Mouse (Mus musculus) c-Kit-positive CD71-positive TER-119-negative erythroid progenitor cells, embryonic 14.5 days (primary cell): ENCODE results near the gene 1700069L16Rik.

ENCODE experiments used
- DNase-seq: peaks from one replicate; pipeline ENCODE4 v3.0.0-alpha.2; 2013; ENCODE audit warnings: low read depth

Gene 1700069L16Rik

DNA sequence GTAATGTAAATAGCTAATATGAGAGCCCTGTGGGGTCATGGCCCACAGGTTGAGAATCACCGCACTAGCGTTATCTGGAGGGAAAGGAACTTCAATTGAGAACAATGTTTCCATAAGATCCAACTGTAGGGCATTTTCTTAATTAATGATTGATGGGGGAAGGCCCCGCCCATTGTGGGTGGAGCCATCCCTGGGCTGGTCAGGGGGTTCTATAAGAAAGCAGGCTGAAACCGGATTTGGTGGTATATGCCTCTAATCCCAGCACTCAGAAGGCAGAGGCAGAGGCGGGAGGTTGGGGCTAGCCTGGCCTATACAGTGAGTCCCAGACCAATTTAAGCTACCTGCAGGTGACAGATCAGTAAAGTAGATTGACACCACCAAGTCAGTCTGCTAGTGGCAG, 9.8 kb upstream of the 1700069L16Rik start:
- no peak for DNase-seq

DNA sequence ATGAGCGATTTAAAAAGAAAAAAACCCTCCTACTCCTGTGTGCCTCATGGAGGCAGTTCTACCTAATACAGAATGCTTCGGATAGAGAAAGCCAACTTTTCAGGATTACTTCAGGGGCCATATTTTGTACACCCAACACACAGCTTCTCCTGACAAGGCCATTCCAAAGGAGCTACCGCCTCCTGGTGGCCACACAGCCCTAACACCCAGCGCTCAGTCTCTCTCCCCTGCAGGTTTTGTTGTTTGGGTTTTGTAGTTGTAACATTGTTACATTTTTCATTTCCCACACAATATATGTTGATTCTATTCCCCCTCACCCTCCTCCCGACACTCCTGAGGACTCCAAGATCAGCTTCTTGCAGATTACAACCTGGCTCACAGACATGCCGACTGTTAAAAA, 7.6 kb upstream of the 1700069L16Rik start:
- DNase-seq: no peak

DNA sequence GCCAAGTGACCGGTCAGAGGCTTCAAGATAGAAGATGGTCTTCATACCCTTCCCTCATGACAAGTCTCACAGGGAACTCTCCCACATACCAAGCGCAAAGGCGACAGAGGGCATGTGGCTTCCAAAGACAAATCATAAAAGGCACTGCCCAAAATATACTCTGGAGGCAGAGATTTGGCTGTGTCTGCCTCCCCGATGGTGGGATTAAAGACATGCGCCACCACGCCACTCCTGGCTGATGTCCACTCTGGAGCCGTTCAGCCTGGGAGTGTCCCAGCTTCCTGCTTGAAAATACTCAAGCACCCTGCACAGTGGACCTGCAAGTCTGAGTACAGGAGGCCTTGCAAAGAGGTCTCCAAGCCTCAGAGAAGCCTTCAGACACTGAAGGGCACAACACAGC, 6.6 kb upstream of the 1700069L16Rik start:
- no peak for DNase-seq

DNA sequence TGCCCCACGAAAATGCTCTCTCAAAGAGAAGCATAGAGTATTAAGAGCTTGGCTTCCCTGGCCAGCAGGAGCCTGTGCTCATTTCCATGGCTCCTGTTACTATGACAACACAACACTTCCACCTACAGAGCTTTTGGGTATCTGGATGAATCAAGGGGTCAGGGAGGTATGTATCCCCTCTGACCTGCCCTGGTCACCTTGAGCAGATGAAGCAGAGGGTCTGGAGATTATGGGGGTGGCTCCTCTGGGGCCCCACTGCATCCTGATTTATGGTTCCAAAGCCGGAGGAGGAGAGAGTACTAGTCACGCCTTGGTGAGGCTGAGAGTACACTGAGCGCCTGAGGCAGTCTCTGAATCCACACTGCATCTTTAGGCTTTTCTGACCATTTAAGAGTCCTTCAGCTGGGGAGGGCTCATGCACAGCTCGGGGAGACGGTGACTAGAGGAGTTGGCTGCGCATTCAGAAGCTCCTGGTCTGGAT, 6.1 kb upstream of the 1700069L16Rik start:
- no peak for DNase-seq

DNA sequence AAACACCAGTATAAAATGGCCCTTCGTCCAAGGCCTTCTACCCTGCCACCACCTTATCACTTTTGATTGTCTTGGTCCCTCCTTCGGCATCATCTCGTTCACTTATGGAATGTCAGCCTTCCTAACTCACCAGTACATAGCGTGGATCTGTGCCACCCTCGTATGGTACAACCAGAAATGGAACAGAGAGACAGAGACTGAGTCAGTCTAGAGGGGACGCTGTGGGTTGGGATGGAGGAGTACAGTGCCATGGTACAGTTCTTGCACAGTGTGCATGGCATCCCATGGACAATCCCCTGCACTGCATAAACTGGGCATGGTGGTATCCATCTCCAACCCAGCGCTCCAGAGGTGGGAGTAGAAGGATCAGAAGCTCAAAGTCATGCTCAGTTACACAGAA, 4.1 kb upstream of the 1700069L16Rik start:
- DNase-seq: no peak

DNA sequence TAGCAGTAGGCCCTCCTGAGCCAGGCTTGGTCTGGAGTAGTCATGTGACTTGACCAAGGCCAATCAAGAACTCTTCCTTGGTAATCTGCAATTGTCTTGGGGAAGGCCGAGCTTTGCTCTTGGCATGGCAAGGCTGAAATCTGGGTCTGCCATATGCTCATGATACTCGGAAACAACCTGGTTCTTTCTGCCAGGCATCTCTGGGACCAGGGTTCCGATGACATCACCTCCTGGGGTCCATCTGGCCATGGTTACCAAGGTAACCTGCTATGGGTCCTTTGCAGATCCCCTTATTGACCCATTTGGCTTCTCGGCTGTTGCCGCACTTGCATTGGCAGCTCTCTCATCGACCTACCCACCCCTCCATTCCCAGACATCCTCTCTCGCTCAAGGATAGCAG, 3.4 kb upstream of the 1700069L16Rik start:
- DNase-seq: no peak

DNA sequence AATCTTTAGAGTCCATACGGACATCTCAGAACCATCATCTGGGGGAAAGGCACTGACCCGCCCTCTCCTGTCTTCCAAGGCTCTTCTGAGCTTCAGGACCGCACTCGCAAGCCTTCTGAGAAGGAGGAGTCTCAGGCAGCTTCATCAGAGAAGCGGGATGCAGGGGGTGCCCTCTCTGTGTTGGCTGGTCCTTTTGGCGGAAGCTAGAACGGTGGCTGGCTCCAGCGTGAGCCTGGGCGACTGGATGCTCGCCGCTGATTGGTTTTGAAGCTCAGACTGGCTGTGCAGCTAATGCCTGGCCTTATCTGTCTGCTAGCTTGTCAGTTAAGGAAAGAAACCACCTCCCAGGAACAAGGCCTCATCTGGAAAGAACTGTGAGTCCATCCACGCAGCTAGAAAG, 2.7 kb upstream of the 1700069L16Rik start:
- DNase-seq: no peak

DNA sequence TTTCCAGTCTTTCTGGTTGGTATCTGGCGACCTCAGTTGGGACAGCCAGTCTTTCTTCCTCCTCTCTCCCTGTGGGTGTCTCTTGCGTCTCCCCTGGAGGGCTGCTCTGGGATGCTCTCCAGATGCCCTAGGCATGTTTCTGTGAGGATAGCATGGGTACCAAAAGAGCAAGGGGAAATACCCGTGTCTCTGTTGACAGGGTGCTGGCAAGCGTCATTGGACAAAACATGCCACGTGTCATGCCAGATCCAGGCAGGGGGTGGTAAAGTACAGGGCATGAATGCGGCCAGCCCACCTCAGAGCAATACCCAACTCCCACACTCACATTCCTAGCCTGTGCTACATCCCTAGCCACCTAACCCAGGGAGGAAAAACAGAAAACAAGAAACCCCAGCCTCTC, 2.0 kb upstream of the 1700069L16Rik start:
- no peak for DNase-seq

DNA sequence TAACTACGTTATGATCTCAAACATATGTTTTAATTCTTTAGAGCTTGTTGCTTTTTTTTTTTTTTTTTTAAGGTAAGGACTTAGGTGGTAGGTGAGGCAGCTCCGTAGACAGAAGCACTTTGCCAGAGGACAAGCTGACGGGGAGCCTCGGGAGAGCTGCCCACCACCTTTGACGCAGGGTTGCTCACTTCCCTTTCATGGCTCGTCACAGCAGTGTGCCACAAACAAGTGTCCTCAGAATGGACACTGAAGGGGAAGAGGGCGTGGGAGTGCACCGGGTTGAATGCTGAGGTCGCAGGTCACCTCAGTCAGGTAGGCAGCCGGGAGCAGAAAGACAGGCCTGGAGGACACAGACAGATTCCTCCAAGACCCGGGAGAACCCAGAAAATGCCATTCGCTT, 845 bp upstream of the 1700069L16Rik start:
- DNase-seq: no peak

DNA sequence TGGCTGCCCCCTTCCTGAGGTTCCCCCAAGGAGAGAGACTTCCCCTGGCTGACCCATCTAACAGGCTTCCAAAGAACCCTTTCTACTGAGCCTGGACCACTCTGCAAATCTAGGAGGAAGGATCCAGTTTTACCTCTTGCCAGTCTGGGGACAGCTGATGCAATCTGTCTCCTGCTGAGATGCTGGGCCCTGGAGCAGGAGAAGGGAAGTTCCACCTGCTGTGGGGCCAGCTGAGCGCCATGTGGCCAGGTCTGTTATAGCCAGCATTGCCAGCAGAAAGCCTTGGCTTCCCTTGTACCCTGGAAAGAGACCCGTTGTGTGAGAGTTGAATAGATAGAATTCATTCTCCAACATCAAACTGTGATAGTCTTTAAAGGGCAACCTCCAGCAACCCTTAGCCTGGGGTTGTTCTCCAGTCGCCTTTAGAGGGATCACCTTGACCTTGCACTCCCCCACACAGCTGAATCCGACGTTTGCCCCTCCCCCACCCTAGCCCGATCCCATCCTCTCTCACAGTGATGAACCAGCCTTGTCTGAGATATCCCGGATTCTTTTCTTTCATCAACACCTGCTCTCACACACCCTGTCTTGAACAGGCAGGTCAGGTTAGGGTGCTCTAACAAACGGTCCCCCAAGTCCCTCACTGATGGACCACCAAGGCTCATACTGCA, 870 bp downstream of the 1700069L16Rik start:
- no peak for DNase-seq

DNA sequence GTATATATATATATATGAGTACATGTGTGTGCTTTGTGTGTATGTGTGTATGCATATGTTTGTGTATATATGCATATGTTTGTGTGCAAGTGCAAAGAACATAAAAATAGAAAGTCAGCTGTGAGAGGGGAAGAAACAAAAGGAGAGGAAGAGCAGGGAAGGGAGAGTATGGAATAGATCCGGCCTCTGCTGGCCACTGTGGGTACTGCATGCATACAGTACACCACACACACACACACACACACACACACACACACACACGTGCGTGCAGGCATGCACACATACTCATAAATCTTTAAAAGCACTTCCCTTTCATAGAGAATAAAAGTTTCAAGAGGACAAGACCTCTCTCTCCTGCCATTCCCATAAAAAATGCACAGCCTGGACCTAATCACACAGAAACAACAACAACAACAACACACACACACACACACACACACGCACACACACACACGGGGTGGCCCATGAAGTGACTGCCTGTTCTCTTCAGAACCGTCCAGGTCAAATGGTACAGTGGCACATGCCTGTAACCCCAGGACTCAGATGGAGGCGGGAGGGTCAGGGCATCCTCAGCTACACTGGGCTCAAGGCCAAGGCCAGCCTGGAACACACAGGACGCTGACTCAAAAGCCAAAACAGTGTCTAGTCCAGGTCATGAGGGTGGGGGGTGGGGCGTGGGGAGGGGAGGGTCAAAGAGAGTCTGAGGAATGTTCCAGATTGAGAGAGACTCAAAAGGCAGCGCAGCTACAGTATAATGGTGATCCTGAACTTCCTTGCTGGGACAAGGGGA, 2.2 kb downstream of the 1700069L16Rik start:
- no peak for DNase-seq

DNA sequence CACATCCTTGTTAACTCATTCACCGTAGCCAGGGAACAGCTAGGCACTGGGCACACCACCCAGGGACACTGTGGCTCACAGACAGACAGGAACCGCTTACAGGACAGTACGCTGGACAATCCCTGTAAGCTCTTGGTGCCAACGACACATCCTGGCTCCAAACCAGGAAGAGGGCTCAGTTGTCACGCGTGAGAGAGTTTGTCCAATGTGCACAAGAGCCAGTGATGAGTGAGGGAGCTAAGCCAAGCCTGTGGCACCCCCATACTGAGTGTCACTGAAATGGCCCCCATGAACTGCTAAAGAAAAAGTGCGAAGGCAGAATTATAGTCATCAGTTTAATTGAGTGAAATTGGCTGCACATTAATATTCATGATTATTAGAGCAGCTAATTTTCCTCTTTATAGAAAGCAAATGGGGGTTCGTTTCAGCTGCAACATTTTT, 5.3 kb downstream of the 1700069L16Rik start:
- DNase-seq: no peak

DNA sequence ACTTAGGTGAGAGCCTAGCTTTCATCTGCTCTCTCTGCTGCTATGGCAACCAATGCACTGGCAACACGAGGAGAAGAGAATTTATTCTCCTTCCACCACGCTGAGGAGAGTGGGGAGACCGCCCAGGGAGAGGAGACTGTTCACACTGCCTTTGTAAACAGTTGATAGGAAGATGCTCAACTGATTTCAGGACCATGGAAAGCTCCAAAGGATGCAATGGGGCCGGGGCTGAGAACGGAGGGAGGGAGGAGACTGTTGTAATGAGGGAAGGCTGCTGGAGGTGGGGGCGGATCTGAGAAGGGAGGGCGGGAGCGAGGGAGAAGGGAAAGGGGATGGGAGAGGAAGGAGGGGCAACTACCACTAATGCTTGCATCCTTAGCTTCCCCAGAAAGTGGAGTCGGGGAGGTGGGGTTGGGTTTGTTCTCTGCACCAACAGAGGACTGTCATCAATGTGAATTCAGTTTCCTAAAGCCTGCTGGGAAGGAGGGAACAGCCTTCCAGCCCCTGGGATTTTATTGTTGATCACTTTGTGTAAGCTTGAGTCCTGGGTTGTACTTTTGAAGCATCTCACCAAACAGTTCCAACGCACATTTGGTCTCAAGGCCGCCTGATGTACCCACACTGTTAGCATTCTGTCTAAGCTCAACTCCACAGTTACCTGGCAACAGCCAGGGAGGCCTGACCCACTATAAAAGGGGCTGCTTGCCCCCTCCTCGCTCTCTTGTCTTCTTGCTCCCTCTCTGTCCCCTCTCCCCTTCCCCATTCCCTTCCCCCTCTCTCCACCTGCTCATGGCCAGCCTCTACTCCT, 7.8 kb downstream of the 1700069L16Rik start:
- DNase-seq: peak; percentile 45

DNA sequence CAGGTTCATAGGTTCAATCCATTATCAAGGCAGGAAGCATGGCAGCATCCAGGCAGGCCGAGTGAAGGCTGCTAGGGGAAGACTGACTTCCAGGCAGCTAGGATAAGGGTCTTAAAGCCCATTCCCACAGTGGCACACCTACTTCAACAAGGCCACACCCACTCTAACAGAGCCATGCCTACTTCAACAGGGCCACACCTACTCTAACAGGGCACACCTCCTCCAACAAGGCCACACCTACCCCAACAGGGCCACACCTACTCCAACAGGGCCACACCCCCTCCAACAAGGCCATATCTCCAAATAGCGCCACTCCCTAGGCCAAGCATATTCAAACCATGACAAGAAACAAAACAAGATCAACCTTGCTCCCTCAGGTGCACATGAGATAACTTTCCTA, 11.7 kb downstream of the 1700069L16Rik start:
- DNase-seq: no peak

DNA sequence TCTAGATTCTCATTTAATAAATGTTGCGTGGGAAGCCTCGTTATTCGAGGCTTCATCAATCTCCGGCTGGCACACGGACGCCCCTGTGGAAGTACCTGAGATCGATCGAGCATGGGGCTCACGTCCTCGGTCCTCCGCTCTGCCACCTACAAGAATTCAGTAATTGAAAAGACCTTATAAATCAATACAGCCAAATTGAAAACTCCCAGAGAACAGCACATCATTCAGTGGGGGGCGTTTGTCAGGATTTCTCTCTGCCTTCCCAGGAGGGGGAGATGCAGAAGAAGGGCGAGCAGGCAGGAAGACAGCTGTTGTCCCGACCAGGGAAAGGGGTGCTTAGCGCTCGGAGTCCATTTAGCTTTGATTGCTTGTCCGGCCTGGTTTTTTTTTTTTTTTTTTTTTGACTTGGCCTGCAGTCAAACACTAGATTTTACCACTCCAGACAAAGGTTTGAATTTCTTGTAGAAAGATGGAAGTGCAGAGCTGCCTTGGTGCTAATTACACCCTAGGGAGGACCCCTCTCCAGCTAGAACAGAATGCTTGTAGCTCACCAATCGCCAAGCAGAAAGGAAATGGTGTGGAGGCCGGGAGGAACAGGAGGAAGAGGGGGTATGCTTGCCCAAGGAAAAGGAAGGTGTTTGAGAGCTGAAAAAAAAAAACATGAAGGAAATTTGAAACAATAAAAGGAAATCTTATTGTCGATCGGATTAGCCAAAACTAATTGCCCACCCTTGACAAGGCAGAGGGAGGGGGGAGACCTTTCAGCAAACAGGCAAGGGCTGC, 20.6 kb downstream of the 1700069L16Rik start:
- DNase-seq: no peak

DNA sequence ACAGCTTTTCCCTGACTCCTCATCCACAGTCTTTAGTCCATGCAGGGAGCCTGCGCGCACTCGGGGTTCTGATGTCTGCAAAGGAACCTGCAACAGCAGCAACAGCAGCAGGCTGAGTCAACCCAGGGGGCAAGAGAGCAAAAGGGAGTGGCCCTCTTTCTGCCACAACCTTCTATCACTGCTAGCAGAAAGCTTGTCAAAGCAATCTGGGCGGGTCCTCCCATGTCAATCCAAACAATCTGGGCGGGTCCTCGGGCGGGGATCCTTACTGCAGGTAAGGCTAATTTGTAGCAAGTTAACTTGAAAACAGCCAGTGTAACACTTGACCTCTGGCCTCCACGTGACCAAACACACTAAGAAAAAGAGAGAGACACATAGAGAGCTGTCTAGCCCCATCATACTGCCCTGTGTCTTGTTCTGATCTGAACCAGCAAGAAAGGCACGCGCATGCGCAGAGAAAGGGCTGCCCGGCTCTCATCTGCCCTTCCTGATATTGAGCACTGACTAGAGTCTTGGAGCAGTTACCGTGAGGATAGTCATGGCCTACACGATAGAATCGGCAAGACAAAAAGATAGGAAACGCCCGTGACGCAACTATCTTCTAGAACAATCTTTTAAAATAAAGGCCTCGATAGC, 24.1 kb downstream of the 1700069L16Rik start:
- no peak for DNase-seq

DNA sequence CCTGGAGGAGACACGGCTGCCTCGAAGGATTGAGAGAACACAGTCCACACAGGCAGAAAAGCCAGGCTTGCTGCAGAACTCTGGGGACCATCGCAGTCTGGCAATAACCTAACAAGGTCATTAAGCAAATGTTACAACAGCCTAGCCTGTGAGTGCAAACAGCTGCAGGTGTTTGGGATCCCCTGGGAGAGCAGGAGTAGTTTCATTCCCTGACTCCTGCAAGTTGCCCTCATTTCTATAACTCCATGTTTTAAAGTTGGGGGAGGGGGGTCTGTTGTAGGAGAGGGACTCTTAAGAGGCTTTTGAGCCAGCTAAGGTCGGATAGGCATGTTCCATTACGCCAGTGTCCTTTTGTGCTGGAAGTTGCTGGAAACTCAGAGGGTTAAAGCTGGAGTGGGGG, 30.2 kb downstream of the 1700069L16Rik start:
- DNase-seq: no peak

DNA sequence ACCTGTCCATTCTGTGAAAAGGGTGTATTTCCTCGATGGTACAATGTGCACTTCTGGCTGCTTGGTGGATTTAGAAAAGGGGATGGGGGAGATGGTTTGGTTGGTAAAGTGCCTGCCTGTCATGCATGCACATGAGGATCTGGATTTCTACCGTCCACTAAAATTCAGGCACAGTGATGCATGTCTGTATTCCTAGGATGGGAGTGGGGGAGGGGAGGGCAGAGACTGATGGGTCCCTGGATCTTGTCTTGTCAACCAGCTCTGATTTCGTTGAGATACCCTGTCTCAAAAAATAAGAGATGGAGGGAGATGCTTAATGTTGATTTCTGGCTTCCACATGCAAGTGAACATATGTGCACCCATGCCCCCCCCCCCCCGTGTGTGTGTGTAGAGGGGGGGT, 30.6 kb downstream of the 1700069L16Rik start:
- no peak for DNase-seq

DNA sequence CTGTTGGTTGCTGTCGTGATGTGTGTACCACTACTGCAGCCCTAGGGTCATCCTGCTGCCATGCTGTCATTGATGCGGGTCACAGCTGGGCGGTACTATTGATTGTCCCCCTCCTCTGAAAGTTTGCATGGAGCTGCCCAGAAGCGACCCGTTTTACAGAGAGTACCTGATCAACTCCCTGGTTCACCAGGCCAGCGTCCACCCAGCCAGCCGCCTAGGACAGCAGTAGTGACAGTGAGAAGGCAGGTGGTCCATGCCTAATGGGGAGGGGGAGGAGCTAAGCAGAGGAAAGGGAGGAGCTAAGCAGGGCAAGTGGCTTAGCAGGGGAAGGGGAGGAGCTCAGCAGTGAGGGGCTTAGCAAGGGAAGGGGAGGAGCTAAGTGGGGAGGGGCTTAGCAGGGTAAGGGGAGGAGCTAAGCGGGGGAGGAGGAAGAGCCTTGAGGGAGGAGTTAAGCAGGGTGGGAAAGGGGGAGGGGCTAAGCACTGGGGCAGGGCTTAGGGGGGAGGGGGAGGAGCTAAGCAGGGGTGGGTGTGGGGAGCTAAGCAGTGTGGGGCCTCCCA, 31.3 kb downstream of the 1700069L16Rik start:
- DNase-seq: no peak

DNA sequence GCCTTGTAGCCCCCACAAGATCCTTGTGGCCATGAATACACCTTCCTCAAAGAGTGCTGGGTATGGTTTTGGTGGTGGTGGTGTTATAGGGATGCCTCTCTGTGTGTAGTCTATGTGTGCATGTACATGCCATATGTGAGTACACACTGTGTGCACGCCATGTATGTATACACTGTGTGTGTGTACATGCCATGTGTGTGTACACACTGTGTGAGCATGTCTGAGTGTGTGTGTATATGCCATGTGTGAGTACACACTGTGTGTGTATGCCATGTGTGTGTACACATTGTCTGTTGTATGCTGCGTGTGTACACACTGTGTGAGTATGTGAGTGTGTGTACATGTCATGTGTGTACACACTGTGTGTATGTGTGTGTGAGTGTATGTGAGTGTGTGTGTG, 33.7 kb downstream of the 1700069L16Rik start:
- no peak for DNase-seq

DNA sequence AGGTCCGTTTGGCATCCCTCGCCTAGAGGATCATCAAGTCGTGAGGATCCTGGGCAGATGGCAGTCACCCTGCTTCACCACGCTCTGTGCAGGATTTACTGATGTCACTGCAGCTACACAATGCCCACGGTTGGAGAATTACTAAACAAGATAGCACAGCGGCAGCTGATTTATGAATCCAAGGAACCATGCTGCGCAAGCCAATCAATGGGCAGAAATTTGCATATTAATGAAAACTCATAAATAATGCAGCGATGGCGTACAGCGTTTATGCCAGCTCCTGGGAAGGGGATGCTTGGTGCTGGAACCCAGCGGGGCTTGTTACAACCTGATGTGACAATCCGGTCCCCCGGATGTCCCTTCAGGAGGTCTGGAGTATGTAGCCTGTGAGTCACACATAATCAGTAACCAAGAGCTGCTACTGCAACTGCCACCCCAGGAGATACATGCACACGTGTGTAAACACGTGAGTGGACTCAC, 34.5 kb downstream of the 1700069L16Rik start:
- DNase-seq: no peak
